Mouse (Mus musculus): Measurements from ENCODE around the gene Zfp423. TPM values are rescaled to one million over a fixed set of nuclear protein-coding genes. Genes with fewer than 3 reads are reported as not detected.

The Zfp423 gene
- polyA plus RNA-seq, 1 experiment from 2014 or later, result 23.1 TPM

GRCm38 (mm10) chr8:87822690-87823089, 136.7 kb downstream of the Zfp423 start:
- DNase-seq (ENCODE audit: low spot score), result peak; percentile 46
- H3K9me3 ChIP-seq (ENCODE audit: control insufficient read depth, low read length), result no peaks in the 10 kb centered on the region

DNA sequence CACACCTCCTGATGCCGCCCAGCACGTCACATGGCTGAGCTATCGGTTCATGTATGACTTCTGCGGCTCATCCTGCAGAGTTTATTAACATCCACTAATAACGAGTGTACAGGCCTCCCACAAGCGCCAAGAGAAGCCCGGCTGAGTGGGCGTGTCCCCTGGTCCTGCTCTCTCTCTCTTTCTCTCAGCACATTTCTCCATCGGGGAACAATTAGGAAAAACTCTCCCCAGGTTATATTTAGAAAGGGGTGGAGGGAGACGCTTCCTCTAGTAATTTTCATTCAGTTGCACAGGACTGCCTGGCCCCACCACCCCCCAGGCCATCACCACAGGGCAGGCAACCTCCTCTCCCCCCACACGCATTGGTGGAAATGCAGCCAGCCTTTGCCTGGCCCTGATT, 137.2 kb downstream of the Zfp423 start:
- Histone ChIP-seq H3K36me3 (ENCODE audit: control insufficient read depth, insufficient read depth, low read length) (no peaks in the 10 kb centered on the region), H3K27ac (replicated peaks; ENCODE audit: low read depth, low read length) (peak overlapping the region; percentile 71), H3K9me3 (ENCODE audit: control insufficient read depth, low read length) (no peaks in the 10 kb centered on the region), H3K27me3 (replicated peaks; ENCODE audit: control insufficient read depth, insufficient read depth, low read length) (no peaks in the 10 kb centered on the region), H3K4me3 (ENCODE audit: low read depth, low read length) (no peak overlapping the region), H3K4me1 (ENCODE audit: control insufficient read depth, insufficient read depth, low read length) (peaks cover 32% of the 10 kb centered on the region), H3K4me2 (ENCODE audit: low read depth, low read length) (peak overlapping the region; percentile 36), H3K9ac (ENCODE audit: low read depth, low read length) (no peak overlapping the region)
- ATAC-seq (ENCODE audit: low read depth) (0 out of 2 replicates have a peak, but pooled peaks have one; percentile 27), DNase-seq (ENCODE audit: low spot score) (peak; percentile 78)
- 25% methylated on average over 11 of the region's 11 CpGs for WGBS

More at GRCm38 (mm10) chr8:87822690-87823089, 136.7 kb downstream of the Zfp423 start:
- Histone ChIP-seq H3K27me3 (replicated peaks; ENCODE audit: control insufficient read depth, insufficient read depth, low read length) (no peaks in the 10 kb centered on the region), H3K4me1 (ENCODE audit: control insufficient read depth, insufficient read depth, low read length) (peaks cover 32% of the 10 kb centered on the region), H3K27ac (replicated peaks; ENCODE audit: low read depth, low read length) (peak overlapping the region; percentile 71), H3K9ac (ENCODE audit: low read depth, low read length) (0 out of 2 replicates have a peak overlapping the region, but pooled peaks have one; percentile 35), H3K4me3 (ENCODE audit: low read depth, low read length) (no peak overlapping the region), H3K4me2 (ENCODE audit: low read depth, low read length) (peak overlapping the region; percentile 36), H3K36me3 (ENCODE audit: control insufficient read depth, insufficient read depth, low read length) (no peaks in the 10 kb centered on the region)
- ATAC-seq (ENCODE audit: low read depth), result no peak
- 11% methylated on average over 11 of the region's 12 CpGs for WGBS

- 69% methylated on average over 2 of the region's 2 CpGs for WGBS
- Histone ChIP-seq H3K4me2 (ENCODE audit: low read depth, low read length) (no peak overlapping the region), H3K36me3 (ENCODE audit: control insufficient read depth, insufficient read depth, low read length) (no peaks in the 10 kb centered on the region), H3K27me3 (replicated peaks; ENCODE audit: control insufficient read depth, insufficient read depth, low read length) (no peaks in the 10 kb centered on the region), H3K9ac (ENCODE audit: low read depth, low read length) (no peak overlapping the region), H3K4me1 (ENCODE audit: control insufficient read depth, insufficient read depth, low read length) (peaks cover 32% of the 10 kb centered on the region), H3K27ac (replicated peaks; ENCODE audit: low read depth, low read length) (peak overlapping the region; percentile 71; the same call in 1 of the 2 replicates), H3K4me3 (ENCODE audit: low read depth, low read length) (no peak overlapping the region), H3K9me3 (ENCODE audit: control insufficient read depth, low read length) (no peaks in the 10 kb centered on the region)
- ATAC-seq (ENCODE audit: low read depth) (peak; percentile 61), DNase-seq (ENCODE audit: low spot score) (peak; percentile 65)
Observed at GRCm38 (mm10) chr8:87821655-87822054, 137.7 kb downstream of the Zfp423 start.

DNA sequence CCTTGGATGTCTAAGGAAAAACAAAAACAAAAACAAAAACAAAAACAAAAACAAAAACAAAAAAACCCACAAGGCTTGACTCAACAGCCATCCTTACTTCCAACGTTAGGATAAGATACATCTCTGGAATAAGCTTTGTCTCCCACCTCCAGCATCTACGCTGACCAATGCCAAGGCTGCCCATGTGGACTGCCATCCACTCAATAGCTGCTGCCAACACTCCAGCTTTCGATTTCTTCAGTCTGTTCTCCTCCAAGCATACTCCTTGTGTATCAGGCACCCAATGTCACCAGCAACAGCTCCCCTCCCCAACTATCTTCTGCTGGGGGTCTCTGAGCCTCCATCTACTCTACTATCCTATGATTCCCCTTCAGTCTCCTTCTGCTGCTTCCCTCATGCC, 140.1 kb downstream of the Zfp423 start:
- Histone ChIP-seq H3K4me2 (ENCODE audit: low read depth, low read length) (no peak overlapping the region), H3K9ac (ENCODE audit: low read depth, low read length) (no peak overlapping the region), H3K9me3 (ENCODE audit: control insufficient read depth, low read length) (no peaks in the 10 kb centered on the region), H3K36me3 (ENCODE audit: control insufficient read depth, insufficient read depth, low read length) (0 out of 2 replicates have a peak, but pooled peaks cover under 1% of the 10 kb centered on the region), H3K4me1 (ENCODE audit: control insufficient read depth, insufficient read depth, low read length) (peaks cover 25% of the 10 kb centered on the region), H3K27ac (replicated peaks; ENCODE audit: low read depth, low read length) (no peak overlapping the region), H3K27me3 (replicated peaks; ENCODE audit: control insufficient read depth, insufficient read depth, low read length) (no peaks in the 10 kb centered on the region), H3K4me3 (ENCODE audit: low read depth, low read length) (no peak overlapping the region)
- DNase-seq (ENCODE audit: low spot score) (no peak), ATAC-seq (ENCODE audit: low read depth) (no peak)
- WGBS, result 90% methylated on average over 3 of the region's 3 CpGs

- DNase-seq (ENCODE audit: low spot score) (no peak), ATAC-seq (ENCODE audit: low read depth) (no peak)
- Histone ChIP-seq H3K36me3 (ENCODE audit: control insufficient read depth, insufficient read depth, low read length) (0 out of 2 replicates have a peak, but pooled peaks cover 3% of the 10 kb centered on the region), H3K27me3 (replicated peaks; ENCODE audit: control insufficient read depth, insufficient read depth, low read length) (no peaks in the 10 kb centered on the region), H3K4me2 (ENCODE audit: low read depth, low read length) (no peak overlapping the region), H3K9ac (ENCODE audit: low read depth, low read length) (no peak overlapping the region), H3K9me3 (ENCODE audit: control insufficient read depth, low read length) (no peaks in the 10 kb centered on the region), H3K4me1 (ENCODE audit: control insufficient read depth, insufficient read depth, low read length) (peaks cover 22% of the 10 kb centered on the region), H3K27ac (replicated peaks; ENCODE audit: low read depth, low read length) (no peak overlapping the region), H3K4me3 (ENCODE audit: low read depth, low read length) (no peak overlapping the region)
- WGBS, result 86% methylated on average over 7 of the region's 7 CpGs
Observed at GRCm38 (mm10) chr8:87818506-87818905, 140.9 kb downstream of the Zfp423 start.

DNA sequence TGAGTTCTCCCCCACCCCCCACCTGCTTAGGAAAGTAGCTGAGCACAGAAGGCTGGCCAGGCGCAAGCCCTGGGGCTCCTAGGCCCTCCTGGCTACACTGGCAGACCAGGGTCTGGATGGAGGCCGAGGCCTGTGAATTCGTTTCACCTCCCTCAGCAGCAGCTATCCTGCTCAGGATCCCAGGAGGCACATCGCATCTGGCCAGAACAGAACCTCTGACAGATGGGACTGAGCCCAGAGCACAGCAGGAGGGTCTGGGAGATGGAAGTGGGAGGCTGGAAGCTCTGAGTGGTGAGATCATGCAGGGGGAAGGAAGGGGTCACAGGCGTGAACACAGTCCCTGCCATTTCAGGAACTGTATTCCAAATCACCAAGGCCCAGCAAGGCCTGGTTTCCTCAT, 143.3 kb downstream of the Zfp423 start:
- H3K9me3 ChIP-seq (ENCODE audit: control insufficient read depth, low read length), result no peaks in the 10 kb centered on the region
- WGBS, result 50% methylated on average over 5 of the region's 5 CpGs
- peaks cover 12% of the 10 kb centered on the region for H3K4me1 ChIP-seq (ENCODE audit: control insufficient read depth, insufficient read depth, low read length)
- ATAC-seq (ENCODE audit: low read depth) (no peak), DNase-seq (ENCODE audit: low spot score) (no peak)
- H3K27me3 ChIP-seq (replicated peaks; ENCODE audit: control insufficient read depth, insufficient read depth, low read length), result no peaks in the 10 kb centered on the region
- H3K36me3 ChIP-seq (ENCODE audit: control insufficient read depth, insufficient read depth, low read length), result 0 out of 2 replicates have a peak, but pooled peaks cover 3% of the 10 kb centered on the region
- H3K4me2 ChIP-seq (ENCODE audit: low read depth, low read length), result no peak overlapping the region
- no peak overlapping the region for H3K9ac ChIP-seq (ENCODE audit: low read depth, low read length)
- no peak overlapping the region for H3K27ac ChIP-seq (replicated peaks; ENCODE audit: low read depth, low read length)
- H3K4me3 ChIP-seq (ENCODE audit: low read depth, low read length), result no peak overlapping the region

GRCm38 (mm10) chr8:87812661-87813060, 146.7 kb downstream of the Zfp423 start:
- WGBS, result 68% methylated on average over 12 of the region's 12 CpGs
- no peaks in the 10 kb centered on the region for H3K27me3 ChIP-seq (replicated peaks; ENCODE audit: control insufficient read depth, insufficient read depth, low read length)
- DNase-seq (ENCODE audit: low spot score) (no peak), ATAC-seq (ENCODE audit: low read depth) (no peak)
- peaks cover 9% of the 10 kb centered on the region for H3K4me1 ChIP-seq (ENCODE audit: control insufficient read depth, insufficient read depth, low read length)
- H3K9me3 ChIP-seq (ENCODE audit: control insufficient read depth, low read length), result no peaks in the 10 kb centered on the region
- H3K27ac ChIP-seq (replicated peaks; ENCODE audit: low read depth, low read length), result no peak overlapping the region
- no peak overlapping the region for H3K9ac ChIP-seq (ENCODE audit: low read depth, low read length)
- H3K4me3 ChIP-seq (ENCODE audit: low read depth, low read length), result no peak overlapping the region
- H3K4me2 ChIP-seq (ENCODE audit: low read depth, low read length), result no peak overlapping the region
- H3K36me3 ChIP-seq (ENCODE audit: control insufficient read depth, insufficient read depth, low read length), result 0 out of 2 replicates have a peak, but pooled peaks cover 3% of the 10 kb centered on the region

- WGBS, result 86% methylated on average over 2 of the region's 2 CpGs
- no peak for DNase-seq (ENCODE audit: low spot score)
- Histone ChIP-seq H3K27me3 (replicated peaks; ENCODE audit: control insufficient read depth, insufficient read depth, low read length) (no peaks in the 10 kb centered on the region), H3K36me3 (ENCODE audit: control insufficient read depth, insufficient read depth, low read length) (0 out of 2 replicates have a peak, but pooled peaks cover 3% of the 10 kb centered on the region), H3K9ac (ENCODE audit: low read depth, low read length) (no peak overlapping the region), H3K4me3 (ENCODE audit: low read depth, low read length) (no peak overlapping the region), H3K4me2 (ENCODE audit: low read depth, low read length) (no peak overlapping the region), H3K9me3 (ENCODE audit: control insufficient read depth, low read length) (no peaks in the 10 kb centered on the region), H3K27ac (replicated peaks; ENCODE audit: low read depth, low read length) (no peak overlapping the region; the same call in 1 of the 2 replicates), H3K4me1 (ENCODE audit: control insufficient read depth, insufficient read depth, low read length) (peaks cover 9% of the 10 kb centered on the region)
- ATAC-seq (ENCODE audit: low read depth), result peak; percentile 34; the same call in 1 of the 2 replicates
Observed at GRCm38 (mm10) chr8:87812069-87812449, 147.3 kb downstream of the Zfp423 start.
